Mouse (Mus musculus) CD4-positive, CD25-positive, alpha-beta regulatory T cell, adult 2 months (primary cell): ENCODE results near the gene Mob2.

Experiments used
- DNase-seq: peaks from one replicate; pipeline ENCODE4 v3.0.0-alpha.2; 2012; ENCODE audit warnings: low read depth, low spot score

Gene Mob2

GRCm38 (mm10) chr7:142080876-142081275 lies 20.0 kb upstream of the Mob2 start:
- DNase-seq = no peak

GRCm38 (mm10) chr7:142079365-142079764 lies 18.5 kb upstream of the Mob2 start:
- DNase-seq = no peak

GRCm38 (mm10) chr7:142077138-142077537 lies 16.3 kb upstream of the Mob2 start:
- DNase-seq = no peak

GRCm38 (mm10) chr7:142074146-142074886 lies 13.5 kb upstream of the Mob2 start:
- no peak for DNase-seq

GRCm38 (mm10) chr7:142071717-142072116 lies 10.9 kb upstream of the Mob2 start:
- DNase-seq = no peak

- no peak for DNase-seq
Observed at GRCm38 (mm10) chr7:142071212-142071578, 10.3 kb upstream of the Mob2 start.

- DNase-seq = peak; percentile 78
Observed at GRCm38 (mm10) chr7:142070458-142071211, 9.8 kb upstream of the Mob2 start.

GRCm38 (mm10) chr7:142068429-142068828 lies 7.6 kb upstream of the Mob2 start:
- DNase-seq = no peak

- peak; percentile 51 for DNase-seq
Observed at GRCm38 (mm10) chr7:142060185-142060930, 507 bp downstream of the Mob2 start.

- DNase-seq = no peak
Observed at GRCm38 (mm10) chr7:142059024-142059423, 1.8 kb downstream of the Mob2 start.

GRCm38 (mm10) chr7:142057121-142057520 lies 3.7 kb downstream of the Mob2 start:
- DNase-seq = no peak

GRCm38 (mm10) chr7:142056601-142057061 lies 4.2 kb downstream of the Mob2 start:
- DNase-seq = peak; percentile 56

GRCm38 (mm10) chr7:142055431-142055830 lies 5.4 kb downstream of the Mob2 start:
- no peak for DNase-seq

GRCm38 (mm10) chr7:142050536-142050935 lies 10.3 kb downstream of the Mob2 start:
- DNase-seq = no peak

GRCm38 (mm10) chr7:142045932-142046331 lies 14.9 kb downstream of the Mob2 start:
- DNase-seq = no peak

- no peak for DNase-seq
Observed at GRCm38 (mm10) chr7:142045344-142045743, 15.5 kb downstream of the Mob2 start.

- no peak for DNase-seq
Observed at GRCm38 (mm10) chr7:142040756-142041155, 20.1 kb downstream of the Mob2 start.

GRCm38 (mm10) chr7:142037553-142038170 lies 23.2 kb downstream of the Mob2 start:
- DNase-seq = peak; percentile 70

GRCm38 (mm10) chr7:142035048-142035811 lies 25.6 kb downstream of the Mob2 start:
- no peak for DNase-seq

- DNase-seq = no peak
Observed at GRCm38 (mm10) chr7:142034198-142034597, 26.7 kb downstream of the Mob2 start.

GRCm38 (mm10) chr7:142030073-142030472 lies 30.8 kb downstream of the Mob2 start:
- no peak for DNase-seq
